Mouse (Mus musculus) MEL (cell line): ENCODE data around the gene Bzw2. TPM values are rescaled to one million over a fixed set of nuclear protein-coding genes. Genes with fewer than 3 reads are reported as not detected.

Source experiments
- DNase-seq: peaks from one replicate; pipeline ENCODE4 v3.0.0; 2011; ENCODE audit warnings: low read depth, low spot score
- H3K27ac ChIP-seq: 2 replicates; pipeline ENCODE4 v1.5.1; 2012; ENCODE audit warnings: low read depth, mild to moderate bottlenecking, control low read depth, low read length, moderate library complexity; ENCODE audit not compliant: control insufficient read depth
- H3K27me3 ChIP-seq, 2 experiments: fragments of 150-350 bp in 1 of 2; sonication (generic) in 1 of 2; 2 replicates each; pipeline ENCODE4 v1.6.1; 2012; ENCODE audit warnings: low read length in 2 of 2, mild to moderate bottlenecking in 2 of 2, improper control_type of control experiment in 1 of 2, moderate library complexity in 1 of 2; ENCODE audit not compliant: insufficient read depth in 2 of 2, control insufficient read depth in 1 of 2
- H3K36me3 ChIP-seq, 2 experiments: 2 replicates each; pipeline ENCODE4 v1.6.1; 2012 to 2014; ENCODE audit warnings: low read length in 2 of 2, improper control_type of control experiment in 1 of 2, inconsistent platforms in 1 of 2, mild to moderate bottlenecking in 1 of 2; ENCODE audit not compliant: insufficient read depth in 2 of 2, control insufficient read depth in 1 of 2
- H3K4me1 ChIP-seq, 2 experiments: fragments of 150-350 bp in 1 of 2; sonication (generic) in 1 of 2; 2 replicates each; pipeline ENCODE4 v1.6.1; 2012; ENCODE audit warnings: low read length in 2 of 2, improper control_type of control experiment in 1 of 2, mild to moderate bottlenecking in 1 of 2; ENCODE audit not compliant: insufficient read depth in 2 of 2, control insufficient read depth in 1 of 2
- H3K4me3 ChIP-seq, 2 experiments: fragments of 150-350 bp in 1 of 2; sonication (generic) in 1 of 2; 2 replicates each; pipeline ENCODE4 v1.5.1; 2012; ENCODE audit warnings: low read depth in 2 of 2, low read length in 2 of 2, mild to moderate bottlenecking in 2 of 2, moderate library complexity in 2 of 2, control low read depth in 1 of 2, improper control_type of control experiment in 1 of 2; ENCODE audit not compliant: control insufficient read depth in 1 of 2, insufficient read depth in 1 of 2
- H3K79me2 ChIP-seq: 2 replicates; pipeline ENCODE4 v1.6.1; 2012; ENCODE audit warnings: mild to moderate bottlenecking, low read length, moderate library complexity; ENCODE audit not compliant: control insufficient read depth, poor library complexity, insufficient read depth
- H3K9ac ChIP-seq: 2 replicates; pipeline ENCODE4 v1.6.1; 2012; ENCODE audit warnings: low read depth, mild to moderate bottlenecking, control low read depth, low read length, moderate library complexity; ENCODE audit not compliant: control insufficient read depth, poor library complexity, severe bottlenecking
- H3K9me3 ChIP-seq: fragments of 150-350 bp; sonication (generic); replicated peaks from 2 replicates; pipeline ENCODE4 v1.6.1; 2012; ENCODE audit warnings: mild to moderate bottlenecking, low read length, improper control_type of control experiment, moderate library complexity; ENCODE audit not compliant: insufficient read depth
- BHLHE40 ChIP-seq: IDR thresholded peaks from 2 replicates; pipeline ENCODE4 v1.6.1; 2012; ENCODE audit warnings: low read depth, mild to moderate bottlenecking, inconsistent platforms, low read length, improper control_type of control experiment, borderline replicate concordance
- CTCF ChIP-seq, 3 experiments: IDR thresholded peaks in 2 of 3; conservative IDR thresholded peaks in 1 of 3; 2 replicates each; pipeline ENCODE4 v1.5.1; 2011 to 2012; ENCODE audit warnings: low read length in 3 of 3, low read depth in 2 of 3, mild to moderate bottlenecking in 2 of 3, improper control_type of control experiment in 1 of 3, inconsistent platforms in 1 of 3, mixed read lengths in 1 of 3, moderate library complexity in 1 of 3; ENCODE audit not compliant: control insufficient read depth in 1 of 3, insufficient read depth in 1 of 3, poor library complexity in 1 of 3, severe bottlenecking in 1 of 3
- GATA1 ChIP-seq: IDR thresholded peaks from 2 replicates; pipeline ENCODE4 v1.6.1; 2011; ENCODE audit warnings: low read depth, low read length, improper control_type of control experiment
- HCFC1 ChIP-seq: IDR thresholded peaks from 2 replicates; pipeline ENCODE4 v1.6.1; 2012; ENCODE audit warnings: low read depth, mild to moderate bottlenecking, inconsistent platforms, low read length, improper control_type of control experiment, moderate library complexity
- KAT2A ChIP-seq: conservative IDR thresholded peaks from 2 replicates; pipeline ENCODE4 v1.6.1; 2012; ENCODE audit warnings: low read depth, low read length, improper control_type of control experiment, inconsistent platforms
- MAX ChIP-seq: IDR thresholded peaks from 2 replicates; pipeline ENCODE4 v1.6.1; 2011; ENCODE audit warnings: low read length, improper control_type of control experiment
- MEF2A ChIP-seq: IDR thresholded peaks from 2 replicates; pipeline ENCODE4 v1.6.1; 2014; ENCODE audit warnings: low read depth, mild to moderate bottlenecking, inconsistent platforms, low read length, improper control_type of control experiment; ENCODE audit not compliant: poor library complexity, insufficient replicate concordance, severe bottlenecking; ENCODE audit errors: extremely low read depth
- MXI1 ChIP-seq: IDR thresholded peaks from 2 replicates; pipeline ENCODE4 v1.6.1; 2011; ENCODE audit warnings: mild to moderate bottlenecking, low read depth, low read length, improper control_type of control experiment
- MYB ChIP-seq: IDR thresholded peaks from 2 replicates; pipeline ENCODE4 v1.6.1; 2011; ENCODE audit warnings: mild to moderate bottlenecking, low read depth, low read length, improper control_type of control experiment
- NELFE ChIP-seq: IDR thresholded peaks from 2 replicates; pipeline ENCODE4 v1.6.1; 2011; ENCODE audit warnings: low read depth, low read length, improper control_type of control experiment
- POLR2AphosphoS2 ChIP-seq: IDR thresholded peaks from 2 replicates; pipeline ENCODE4 v1.6.1; 2011; ENCODE audit warnings: low read length, improper control_type of control experiment
- POLR2AphosphoS5 ChIP-seq: IDR thresholded peaks from 2 replicates; pipeline ENCODE4 v1.6.1; 2012; ENCODE audit warnings: low read depth, borderline replicate concordance, mild to moderate bottlenecking, inconsistent platforms, low read length, moderate library complexity, mixed read lengths
- RAD21 ChIP-seq: IDR thresholded peaks from 2 replicates; pipeline ENCODE4 v1.6.1; 2011; ENCODE audit warnings: mild to moderate bottlenecking, low read depth, low read length, improper control_type of control experiment
- SIN3A ChIP-seq: IDR thresholded peaks from 2 replicates; pipeline ENCODE4 v1.6.1; 2012; ENCODE audit warnings: low read length, improper control_type of control experiment, inconsistent platforms
- TAL1 ChIP-seq: IDR thresholded peaks from 2 replicates; pipeline ENCODE4 v1.6.1; 2012; ENCODE audit warnings: mild to moderate bottlenecking, inconsistent platforms, low read length, moderate library complexity, mixed read lengths
- TBP ChIP-seq: IDR thresholded peaks from 2 replicates; pipeline ENCODE4 v1.8.0; 2011; ENCODE audit warnings: low read depth, low read length, improper control_type of control experiment
- TCF12 ChIP-seq: IDR thresholded peaks from 2 replicates; pipeline ENCODE4 v1.6.1; 2014; ENCODE audit warnings: low read depth, mild to moderate bottlenecking, inconsistent platforms, low read length, improper control_type of control experiment, moderate library complexity
- UBTF ChIP-seq: IDR thresholded peaks from 2 replicates; pipeline ENCODE4 v1.6.1; 2012; ENCODE audit warnings: low read depth, mild to moderate bottlenecking, inconsistent platforms, low read length, improper control_type of control experiment, moderate library complexity, borderline replicate concordance; ENCODE audit not compliant: insufficient read depth
- USF1 ChIP-seq: IDR thresholded peaks from 2 replicates; pipeline ENCODE4 v1.6.1; 2014; ENCODE audit warnings: low read depth, mild to moderate bottlenecking, inconsistent platforms, low read length, improper control_type of control experiment, moderate library complexity
- ZC3H11A ChIP-seq: IDR thresholded peaks from 2 replicates; pipeline ENCODE4 v1.6.1; 2012; ENCODE audit warnings: low read depth, mild to moderate bottlenecking, inconsistent platforms, low read length, improper control_type of control experiment
- ZKSCAN1 ChIP-seq: IDR thresholded peaks from 2 replicates; pipeline ENCODE4 v1.6.1; 2012; ENCODE audit warnings: low read depth, mild to moderate bottlenecking, inconsistent platforms, low read length, improper control_type of control experiment, moderate library complexity
- ZNF384 ChIP-seq: IDR thresholded peaks from 2 replicates; pipeline ENCODE4 v1.6.1; 2012; ENCODE audit warnings: low read depth, mild to moderate bottlenecking, inconsistent platforms, low read length, improper control_type of control experiment
- polyA plus RNA-seq, 2 experiments: library from polyadenylated mRNA; stranded (reverse) in 1 of 2; unstranded in 1 of 2; fragments of >175 nt in 1 of 2; fragments of >200 nt in 1 of 2; gene quantifications; 2 replicates each; pipeline versions ENCODE4 v1.2.1 to v1.2.4; 2012; ENCODE audit warnings: low replicate concordance in 2 of 2, low read depth in 1 of 2; ENCODE audit not compliant: insufficient read length in 2 of 2, insufficient read depth in 1 of 2, missing spikeins in 1 of 2
- total RNA-seq: library from RNA; depleted of rRNA; stranded (reverse); fragments of 300-350 nt; gene quantifications from 2 replicates; pipeline ENCODE4 v1.2.3, GENCODE M21; 2012

The Bzw2 gene
- total and polyA plus RNA-seq, 3 experiments: 155 to 170 (median 157) TPM

DNA sequence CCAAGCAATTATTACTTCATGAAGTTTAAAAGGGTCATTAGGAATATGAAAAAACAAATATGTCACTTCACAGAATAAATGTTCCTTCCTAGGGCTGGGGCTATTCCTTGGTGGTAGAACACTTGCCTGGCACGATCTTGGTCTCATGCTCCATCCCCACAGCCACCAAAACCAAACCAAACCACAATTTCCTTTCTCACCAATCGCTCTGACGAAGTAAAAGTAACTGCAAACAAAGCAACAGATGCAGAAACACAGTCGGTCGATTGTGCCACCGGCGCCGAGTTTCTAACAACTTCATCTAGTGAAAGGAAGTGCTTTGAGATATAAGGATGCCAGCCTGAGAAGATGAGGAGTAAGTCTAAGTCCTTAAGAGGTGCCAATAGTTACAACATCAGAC lies 21.6 kb downstream of the Bzw2 start:
- peaks cover 3% of the 10 kb centered on the region; the same call in 1 of the 2 replicates for H3K79me2 ChIP-seq
- H3K9me3 ChIP-seq: no peaks in the 10 kb centered on the region
- no peak overlapping the region for H3K27ac ChIP-seq
- H3K27me3 ChIP-seq: no peaks in the 10 kb centered on the region
- no peak for DNase-seq
- H3K36me3 ChIP-seq: peaks cover 7 to 23% of the 10 kb centered on the region in 2 experiments
- no peak overlapping the region for H3K9ac ChIP-seq
- TF ChIP-seq UBTF: no peak
- no peak for TF ChIP-seq MAX
- no peak for TF ChIP-seq RAD21
- no peak for TF ChIP-seq MEF2A
- TF ChIP-seq KAT2A: no peak
- TF ChIP-seq ZNF384: no peak
- no peak for TF ChIP-seq SIN3A
- no peak for TF ChIP-seq CTCF (IDR thresholded peaks at IDR 0.05 in 2 of 3, conservative IDR thresholded peaks at IDR 0.05 in 1 of 3; ENCODE audit: control insufficient read depth in 1 of 3, insufficient read depth in 1 of 3, low read depth in 2 of 3, low read length in 3 of 3, poor library complexity in 1 of 3, severe bottlenecking in 1 of 3)
- TF ChIP-seq MYB: no peak
- no peak for TF ChIP-seq NELFE
- TF ChIP-seq MXI1: no peak
- no peak for TF ChIP-seq TCF12
- no peak for TF ChIP-seq BHLHE40
- TF ChIP-seq TBP: no peak
- no peak for TF ChIP-seq TAL1
- TF ChIP-seq, all 39 proteins: peak for 0
- H3K4me3 ChIP-seq: no peak overlapping the region
- peaks cover 7 to 19% of the 10 kb centered on the region in 2 experiments for H3K4me1 ChIP-seq

DNA sequence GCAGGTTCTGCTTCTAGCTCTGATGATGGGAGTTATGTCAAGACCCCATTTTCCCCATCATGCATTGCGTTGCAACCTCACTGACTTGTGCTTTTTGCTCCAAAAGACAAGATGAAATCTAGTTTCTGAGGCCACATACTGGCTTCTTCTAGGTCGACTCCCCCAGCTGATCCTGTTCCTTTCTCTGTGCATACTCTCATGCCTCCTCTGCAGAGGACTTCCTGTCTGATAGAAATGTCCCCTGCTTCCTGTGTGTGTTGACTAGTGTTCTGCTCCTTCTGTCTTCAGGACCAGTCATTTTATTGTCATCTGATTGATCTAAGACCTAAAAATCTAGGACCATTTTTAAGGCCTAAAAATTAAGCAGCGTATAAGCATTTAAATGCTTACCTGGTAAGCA lies 22.5 kb downstream of the Bzw2 start:
- no peak for DNase-seq
- no peaks in the 10 kb centered on the region for H3K9me3 ChIP-seq
- no peak overlapping the region for H3K9ac ChIP-seq
- peaks cover 7 to 19% of the 10 kb centered on the region in 2 experiments for H3K4me1 ChIP-seq
- H3K27ac ChIP-seq: no peak overlapping the region
- H3K79me2 ChIP-seq: peaks cover 3% of the 10 kb centered on the region; the same call in 1 of the 2 replicates
- no peaks in the 10 kb centered on the region for H3K27me3 ChIP-seq
- no peak overlapping the region for H3K4me3 ChIP-seq
- no peak for TF ChIP-seq POLR2AphosphoS5
- TF ChIP-seq USF1: no peak
- no peak for TF ChIP-seq MEF2A
- no peak for TF ChIP-seq GATA1
- no peak for TF ChIP-seq SIN3A
- TF ChIP-seq ZC3H11A: no peak
- no peak for TF ChIP-seq ZKSCAN1
- no peak for TF ChIP-seq TAL1
- TF ChIP-seq BHLHE40: no peak
- TF ChIP-seq MXI1: no peak
- TF ChIP-seq MAX: no peak
- TF ChIP-seq POLR2AphosphoS2: no peak
- TF ChIP-seq TBP: no peak
- TF ChIP-seq RAD21: no peak
- TF ChIP-seq NELFE: no peak
- TF ChIP-seq HCFC1: no peak
- TF ChIP-seq, all 39 proteins: peak for 0
- H3K36me3 ChIP-seq: peaks cover 10 to 26% of the 10 kb centered on the region in 2 experiments
